Mouse (Mus musculus): ENCODE data around the gene Fam161b. TPM values are rescaled to one million over a fixed set of nuclear protein-coding genes. Genes with fewer than 3 reads are reported as not detected.

The Fam161b gene
- polyA plus RNA-seq (2016; fragmentation: Nextera tagmentation; extraction: Ambion mirVana): 11.6 and 12.0 TPM in 2 replicates

DNA sequence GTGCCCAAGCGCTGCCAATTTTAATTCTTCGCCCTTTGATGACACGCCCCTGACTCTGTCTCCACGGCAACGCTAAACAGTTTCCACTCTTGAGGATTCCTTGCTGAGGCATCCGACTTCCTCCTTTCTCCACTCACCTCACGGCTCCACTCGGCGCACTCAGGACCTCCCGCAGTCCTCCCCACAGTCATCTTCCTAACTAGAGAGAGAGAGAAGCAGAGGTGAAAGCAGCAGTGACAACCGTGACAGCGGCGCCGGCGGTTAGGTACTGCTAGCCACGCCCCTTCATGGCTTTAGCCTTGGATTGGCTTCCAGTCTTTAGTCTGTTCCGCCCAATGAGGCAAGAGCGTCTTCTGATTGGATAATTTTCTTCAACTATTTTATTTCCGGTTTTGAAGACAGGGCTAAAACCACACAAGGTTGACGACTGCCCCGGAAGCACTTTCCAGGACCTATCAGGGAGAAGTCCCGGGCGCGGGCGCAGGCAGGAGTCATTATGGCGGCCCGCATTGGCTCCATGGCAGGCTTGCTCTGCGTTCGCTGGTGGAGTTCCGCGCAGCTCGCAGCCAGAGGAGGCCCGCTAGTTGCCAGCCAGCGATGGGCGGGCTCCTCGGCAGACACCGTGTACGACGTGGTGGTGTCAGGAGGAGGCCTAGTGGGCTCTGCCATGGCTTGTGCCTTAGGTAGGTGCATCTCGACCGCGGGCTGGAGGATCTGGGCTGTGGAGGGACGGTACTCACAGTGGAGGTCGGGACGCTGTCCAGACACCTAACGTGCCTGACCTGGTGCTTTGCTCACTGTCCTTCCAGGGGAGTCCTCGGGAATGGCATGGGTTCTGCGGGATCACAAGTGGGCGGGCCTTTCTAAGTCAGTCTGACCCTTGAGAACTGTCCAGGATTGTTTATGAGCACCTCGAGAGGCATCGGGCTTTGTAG lies at the start of gene Fam161b, which contains the start of gene Coq6:
Gene Fam161b, minus strand, starts transcription at position 279 of the 935 bp plus-strand sequence.
Gene Coq6, plus strand, starts transcription at position 103 of the 935 bp plus-strand sequence.
- WGBS: under 1% methylated on average over 51 of the region's 51 CpGs
- peak within 1 kb of the TSS; percentile 59 for H3K27ac ChIP-seq

DNA sequence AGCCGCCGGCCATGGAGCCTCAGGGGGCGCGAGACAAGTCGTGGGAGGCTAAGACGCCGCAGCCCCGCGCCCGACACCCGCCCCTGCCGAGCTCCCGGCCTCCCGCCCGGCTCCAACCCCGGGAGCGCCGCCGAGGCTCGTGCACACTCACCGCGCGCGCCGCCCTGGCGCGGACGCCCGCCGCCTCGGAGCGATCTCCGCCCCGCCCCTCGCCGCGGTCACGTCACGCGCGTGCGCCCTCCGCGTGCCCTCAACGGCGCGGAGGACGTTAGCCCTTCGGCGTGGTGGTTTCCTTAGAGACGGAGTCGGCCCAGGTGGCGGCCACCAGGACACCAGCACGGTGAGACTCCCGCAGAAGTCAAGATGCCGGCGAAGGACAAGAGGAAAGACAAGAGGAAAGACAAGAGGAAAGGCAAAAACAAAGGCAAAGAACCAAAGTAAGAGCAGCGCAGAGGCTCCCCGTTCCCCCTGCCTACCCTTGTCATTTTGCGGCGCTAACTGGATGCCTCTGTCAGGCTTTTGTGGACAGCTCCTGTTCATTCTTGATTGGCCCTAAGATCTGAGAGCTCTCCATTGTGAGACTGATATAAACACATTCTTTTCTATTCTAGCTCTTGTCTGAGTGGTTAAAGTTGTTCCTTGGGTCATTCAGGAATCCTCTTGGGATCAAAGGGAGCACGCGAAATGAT lies 47.3 kb upstream of the Fam161b start, which contains the start of the genes Entpd5 and Bbof1:
Gene Entpd5, minus strand, starts transcription at position 211 of the 689 bp plus-strand sequence.
Gene Bbof1, plus strand, starts transcription at position 253 of the 689 bp plus-strand sequence.
- Histone ChIP-seq H3K4me2 (peak within 1 kb of the TSS; percentile 95), H3K27ac (peak within 1 kb of the TSS; percentile 80), H3K9me3 (no peaks in the 10 kb centered on the region), H3K4me3 (replicated peaks) (peak within 1 kb of the TSS; percentile 60), H3K27me3 (no peaks in the 10 kb centered on the region), H3K9ac (peak within 1 kb of the TSS; percentile 70), H3K4me1 (peaks cover 11% of the 10 kb centered on the region), H3K36me3 (replicated peaks) (no peaks in the 10 kb centered on the region)
- WGBS: under 1% methylated on average over 58 of the region's 63 CpGs
- peak; percentile 94 for ATAC-seq (ENCODE audit: low FRiP score)

More for the DNA sequence above, at the start of gene Fam161b, which contains the start of gene Coq6:
- Histone ChIP-seq H3K9ac (peak within 1 kb of the TSS; percentile 84), H3K4me3 (replicated peaks) (peak within 1 kb of the TSS; percentile 74), H3K4me2 (peak within 1 kb of the TSS; percentile 72), H3K4me1 (peaks cover 18% of the 10 kb centered on the region), H3K36me3 (replicated peaks) (peaks cover 8% of the 10 kb centered on the region), H3K27me3 (no peaks in the 10 kb centered on the region), H3K9me3 (no peaks in the 10 kb centered on the region)
- peak; percentile 99 for ATAC-seq (ENCODE audit: low FRiP score)

DNA sequence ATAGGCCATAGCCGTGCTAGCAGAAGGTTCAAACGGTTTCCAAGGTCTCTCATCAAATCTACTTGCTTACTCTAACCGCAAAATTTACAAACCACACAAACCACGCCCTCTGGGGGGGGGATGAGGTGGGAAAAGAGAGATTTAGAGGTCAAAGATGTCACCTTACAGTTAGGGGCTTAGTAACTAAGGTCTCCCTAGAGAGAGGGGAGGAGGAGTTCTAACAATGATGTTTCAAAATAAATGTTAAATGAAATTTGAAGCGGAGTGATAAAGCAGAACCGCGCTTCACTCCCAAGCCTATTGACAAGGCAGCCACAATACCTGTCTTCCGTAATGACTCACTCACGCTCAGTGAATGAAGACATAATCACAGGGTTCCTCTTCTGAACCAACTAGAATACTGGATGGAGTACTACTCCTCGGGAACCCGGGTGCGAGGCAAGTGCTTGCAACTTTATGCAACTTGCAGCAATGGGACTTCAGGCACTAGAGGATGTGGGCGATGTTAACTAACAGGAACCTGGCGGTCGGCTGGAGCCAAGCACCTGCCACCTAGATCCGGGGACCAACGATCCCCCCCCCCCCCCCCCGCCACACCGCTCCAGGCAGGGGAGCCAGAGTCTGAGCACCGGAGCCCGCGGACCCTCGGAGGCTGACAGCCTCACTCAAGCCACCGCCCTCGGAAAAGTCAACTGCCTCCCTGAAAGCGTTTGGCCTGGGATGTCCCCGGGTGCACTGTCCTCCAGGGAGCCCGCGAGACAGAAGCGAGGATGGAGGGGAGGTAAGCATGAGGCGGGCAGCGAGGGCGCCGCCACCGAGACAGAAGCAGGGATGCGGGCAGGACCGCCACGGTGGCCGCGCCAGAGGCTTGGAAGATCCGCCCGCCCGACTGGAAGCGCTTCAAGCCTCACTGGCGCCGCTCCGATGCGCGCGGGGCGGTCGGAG lies 46.5 kb upstream of the Fam161b start:
- peak overlapping the region; percentile 70 for H3K9ac ChIP-seq
- H3K27me3 ChIP-seq: no peaks in the 10 kb centered on the region
- H3K27ac ChIP-seq: peak overlapping the region; percentile 80
- 1% methylated on average over 45 of the region's 52 CpGs for WGBS
- H3K4me1 ChIP-seq: peaks cover 11% of the 10 kb centered on the region
- H3K36me3 ChIP-seq (replicated peaks): no peaks in the 10 kb centered on the region
- H3K4me2 ChIP-seq: peak overlapping the region; percentile 95
- peak; percentile 73 for ATAC-seq (ENCODE audit: low FRiP score)
- H3K9me3 ChIP-seq: no peaks in the 10 kb centered on the region
- peak overlapping the region; percentile 60 for H3K4me3 ChIP-seq (replicated peaks)

DNA sequence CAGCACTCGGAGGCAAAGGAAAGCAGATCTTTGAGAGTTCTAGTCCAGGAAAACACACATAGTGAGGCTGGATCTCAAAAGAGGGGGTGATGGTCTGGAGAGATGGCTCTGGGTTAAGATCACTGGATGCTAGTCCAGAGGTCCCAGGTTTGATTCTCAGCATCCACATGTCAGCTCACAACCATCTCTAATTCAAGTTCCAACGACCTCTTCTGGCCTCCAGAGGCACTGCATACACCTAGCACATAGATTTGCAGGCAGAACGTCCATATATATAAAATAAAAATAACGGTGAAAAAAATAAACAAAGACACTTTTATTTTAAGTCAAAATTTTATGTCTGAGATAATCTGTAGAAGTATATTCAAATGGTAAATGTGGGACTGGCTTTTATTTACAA lies 45.6 kb upstream of the Fam161b start:
- WGBS: 66% methylated on average over 4 of the region's 4 CpGs
- H3K4me3 ChIP-seq (replicated peaks): no peak overlapping the region
- ATAC-seq (ENCODE audit: low FRiP score): no peak
- H3K9me3 ChIP-seq: no peaks in the 10 kb centered on the region
- no peak overlapping the region for H3K9ac ChIP-seq
- no peaks in the 10 kb centered on the region for H3K27me3 ChIP-seq
- H3K36me3 ChIP-seq (replicated peaks): no peaks in the 10 kb centered on the region
- peaks cover 11% of the 10 kb centered on the region for H3K4me1 ChIP-seq
- no peak overlapping the region for H3K4me2 ChIP-seq
- no peak overlapping the region for H3K27ac ChIP-seq

DNA sequence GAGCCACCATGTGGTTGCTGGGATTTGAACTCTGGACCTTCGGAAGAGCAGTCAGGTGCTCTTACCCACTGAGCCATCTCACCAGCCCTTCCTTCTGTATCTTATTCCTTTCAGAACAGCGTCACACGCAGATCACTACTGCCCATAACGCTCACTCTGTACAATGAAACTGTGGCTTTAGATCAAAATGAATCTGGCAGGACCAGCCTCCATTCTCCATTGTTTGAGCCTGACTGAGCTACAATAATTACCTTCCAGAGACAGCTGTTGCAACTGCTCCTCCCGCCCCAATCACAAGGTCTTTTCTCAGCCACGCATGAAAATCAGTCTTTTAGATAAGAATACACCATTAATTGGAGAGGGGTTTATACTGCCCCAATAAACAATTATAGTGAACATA lies 42.9 kb upstream of the Fam161b start:
- Histone ChIP-seq H3K9ac (no peak overlapping the region), H3K27ac (no peak overlapping the region), H3K36me3 (replicated peaks) (no peaks in the 10 kb centered on the region), H3K4me1 (peaks cover 10% of the 10 kb centered on the region), H3K4me3 (replicated peaks) (no peak overlapping the region), H3K27me3 (no peaks in the 10 kb centered on the region), H3K9me3 (no peaks in the 10 kb centered on the region), H3K4me2 (no peak overlapping the region)
- 63% methylated on average over 6 of the region's 6 CpGs for whole genome bisulfite sequencing
- no peak for ATAC-seq (ENCODE audit: low FRiP score)

DNA sequence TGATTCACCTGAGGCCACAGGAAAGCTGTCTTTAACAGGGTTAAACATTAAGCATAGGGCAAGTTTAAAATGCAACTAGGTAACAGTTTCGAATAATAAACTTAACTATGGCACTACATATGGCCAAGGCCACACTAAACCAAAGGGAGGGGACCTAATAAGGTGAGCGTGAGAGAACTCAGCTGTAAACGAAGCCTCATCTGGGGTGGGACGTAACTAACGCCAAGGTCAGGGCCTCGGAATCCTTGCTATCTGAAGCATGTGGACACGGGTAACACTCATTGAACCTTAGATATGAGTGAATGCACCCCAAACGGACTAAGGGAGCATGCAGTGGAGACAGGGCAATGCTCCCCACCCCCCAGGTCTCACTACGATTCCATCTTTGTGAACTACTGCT lies 41.3 kb upstream of the Fam161b start:
- peaks cover 4% of the 10 kb centered on the region for H3K4me1 ChIP-seq
- no peaks in the 10 kb centered on the region for H3K27me3 ChIP-seq
- no peaks in the 10 kb centered on the region for H3K36me3 ChIP-seq (replicated peaks)
- WGBS: 82% methylated on average over 9 of the region's 9 CpGs
- H3K4me3 ChIP-seq (replicated peaks): no peak overlapping the region
- H3K27ac ChIP-seq: no peak overlapping the region
- no peak for ATAC-seq (ENCODE audit: low FRiP score)
- H3K4me2 ChIP-seq: no peak overlapping the region
- no peak overlapping the region for H3K9ac ChIP-seq
- H3K9me3 ChIP-seq: no peaks in the 10 kb centered on the region

DNA sequence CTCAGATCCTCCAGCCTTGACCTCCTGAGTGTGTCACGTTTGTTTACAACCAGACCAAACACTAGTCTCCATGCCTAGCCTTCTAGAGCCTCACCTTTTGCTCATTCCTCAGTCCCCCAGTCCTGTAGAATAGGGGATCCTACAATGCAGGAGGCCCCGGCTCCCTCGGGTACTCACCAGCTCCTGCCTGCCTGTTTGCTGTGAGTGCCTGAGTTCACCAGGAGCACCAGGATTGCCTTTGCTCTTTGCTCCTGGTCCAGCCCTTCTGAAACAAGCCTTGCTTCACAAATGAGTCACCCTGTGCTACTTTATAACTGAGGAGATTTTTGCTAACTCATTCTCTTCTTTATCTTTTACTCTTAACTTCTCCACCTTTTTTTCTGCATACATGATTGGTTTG lies 39.0 kb upstream of the Fam161b start:
- H3K36me3 ChIP-seq (replicated peaks): no peaks in the 10 kb centered on the region
- H3K9ac ChIP-seq: no peak overlapping the region
- H3K27me3 ChIP-seq: no peaks in the 10 kb centered on the region
- no peaks in the 10 kb centered on the region for H3K4me1 ChIP-seq
- no peaks in the 10 kb centered on the region for H3K9me3 ChIP-seq
- ATAC-seq (ENCODE audit: low FRiP score): no peak
- H3K4me2 ChIP-seq: no peak overlapping the region
- no peak overlapping the region for H3K4me3 ChIP-seq (replicated peaks)
- 82% methylated on average over 3 of the region's 3 CpGs for WGBS
- H3K27ac ChIP-seq: no peak overlapping the region

DNA sequence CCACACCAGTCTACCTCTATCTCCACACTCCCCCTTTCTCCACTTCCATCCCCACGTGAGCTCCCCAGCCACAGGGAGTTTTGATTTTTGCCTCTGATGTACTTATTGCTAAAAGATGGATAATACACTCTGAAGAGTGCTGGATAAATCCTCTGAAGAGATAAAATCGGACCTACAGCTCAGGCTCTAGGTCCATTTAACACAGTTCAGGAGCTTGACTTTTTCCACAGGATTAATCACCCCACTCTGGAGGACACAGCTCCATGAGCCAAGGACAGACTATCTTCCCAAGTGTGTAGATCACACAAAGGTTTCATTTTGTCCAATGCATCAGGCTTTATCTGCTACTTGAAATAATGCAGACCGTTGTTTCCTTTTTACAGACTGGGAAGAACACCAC lies 38.4 kb upstream of the Fam161b start:
- H3K9me3 ChIP-seq: no peaks in the 10 kb centered on the region
- no peak overlapping the region for H3K4me2 ChIP-seq
- H3K27ac ChIP-seq: no peak overlapping the region
- no peak overlapping the region for H3K4me3 ChIP-seq (replicated peaks)
- no peaks in the 10 kb centered on the region for H3K4me1 ChIP-seq
- WGBS: 82% methylated on average over 3 of the region's 3 CpGs
- no peaks in the 10 kb centered on the region for H3K36me3 ChIP-seq (replicated peaks)
- H3K9ac ChIP-seq: no peak overlapping the region
- H3K27me3 ChIP-seq: no peaks in the 10 kb centered on the region
- ATAC-seq (ENCODE audit: low FRiP score): no peak

DNA sequence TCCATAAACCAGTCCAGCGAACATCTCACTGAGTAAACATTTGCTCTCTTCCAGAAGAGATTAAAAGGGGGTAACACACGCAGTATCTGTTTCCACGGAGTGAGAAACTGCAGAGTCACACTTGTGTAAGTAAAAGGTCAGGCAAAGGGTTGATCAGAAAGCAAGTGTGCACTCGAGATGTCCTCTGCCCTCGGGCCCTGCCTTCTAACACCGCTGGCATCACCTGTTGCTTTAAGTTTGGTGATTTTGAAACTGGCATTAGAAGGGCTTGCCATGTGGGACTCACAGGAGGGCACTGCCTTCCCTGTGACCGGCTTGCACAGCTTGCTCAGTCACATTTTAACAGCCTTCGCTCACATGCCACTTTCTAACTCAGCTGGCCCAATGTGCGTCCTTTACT lies 38.0 kb upstream of the Fam161b start:
- no peak for ATAC-seq (ENCODE audit: low FRiP score)
- Histone ChIP-seq H3K36me3 (replicated peaks) (no peaks in the 10 kb centered on the region), H3K27me3 (no peaks in the 10 kb centered on the region), H3K4me2 (no peak overlapping the region), H3K9ac (no peak overlapping the region), H3K4me1 (no peaks in the 10 kb centered on the region), H3K4me3 (replicated peaks) (no peak overlapping the region), H3K27ac (no peak overlapping the region), H3K9me3 (no peaks in the 10 kb centered on the region)
- WGBS: 90% methylated on average over 9 of the region's 9 CpGs

DNA sequence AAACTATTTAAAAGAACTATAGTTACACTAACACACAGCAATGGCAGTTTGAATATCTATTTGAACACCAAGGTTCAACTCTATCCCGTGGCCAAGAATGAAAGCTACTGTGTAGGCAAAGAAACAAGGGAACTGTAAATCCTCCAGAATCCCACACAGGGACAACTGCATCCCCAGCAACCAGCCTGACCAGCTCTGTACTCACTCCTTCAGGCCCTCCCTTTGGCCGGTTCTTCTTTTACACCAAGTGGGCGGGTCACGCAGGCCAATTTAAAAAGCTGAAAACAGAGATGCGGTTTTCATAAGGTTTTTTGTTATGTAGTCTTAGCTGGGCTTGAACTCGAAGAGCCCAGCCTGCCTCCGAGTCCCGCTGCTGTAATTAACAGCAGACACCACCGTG lies 37.5 kb upstream of the Fam161b start:
- 82% methylated on average over 9 of the region's 9 CpGs for WGBS
- H3K36me3 ChIP-seq (replicated peaks): no peaks in the 10 kb centered on the region
- no peak overlapping the region for H3K4me3 ChIP-seq (replicated peaks)
- H3K4me2 ChIP-seq: no peak overlapping the region
- H3K27me3 ChIP-seq: no peaks in the 10 kb centered on the region
- no peaks in the 10 kb centered on the region for H3K9me3 ChIP-seq
- H3K9ac ChIP-seq: no peak overlapping the region
- H3K27ac ChIP-seq: no peak overlapping the region
- no peaks in the 10 kb centered on the region for H3K4me1 ChIP-seq
- no peak for ATAC-seq (ENCODE audit: low FRiP score)

DNA sequence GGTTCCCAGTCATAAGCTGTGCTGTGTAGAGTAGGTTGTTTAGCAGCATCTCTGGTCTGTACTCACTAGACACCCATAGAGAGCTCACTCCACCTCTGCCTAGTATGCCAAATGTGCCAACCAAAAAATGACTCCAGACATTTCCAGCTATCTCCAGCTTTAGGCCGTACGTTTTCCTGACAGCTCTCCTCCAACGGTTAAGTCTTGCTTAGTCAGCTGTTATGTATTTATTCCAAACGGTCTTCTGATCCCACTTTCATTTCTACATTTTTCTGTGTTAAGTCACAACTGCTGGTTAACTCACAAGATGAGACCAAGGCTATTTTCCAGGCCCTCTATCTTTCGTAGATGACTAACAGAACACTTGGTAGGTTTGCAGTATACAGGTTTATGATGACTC lies 37.0 kb upstream of the Fam161b start:
- H3K27ac ChIP-seq: no peak overlapping the region
- no peak overlapping the region for H3K9ac ChIP-seq
- H3K9me3 ChIP-seq: no peaks in the 10 kb centered on the region
- no peaks in the 10 kb centered on the region for H3K36me3 ChIP-seq (replicated peaks)
- WGBS: 89% methylated on average over 5 of the region's 5 CpGs
- H3K4me2 ChIP-seq: no peak overlapping the region
- ATAC-seq (ENCODE audit: low FRiP score): no peak
- no peaks in the 10 kb centered on the region for H3K27me3 ChIP-seq
- no peak overlapping the region for H3K4me3 ChIP-seq (replicated peaks)
- H3K4me1 ChIP-seq: no peaks in the 10 kb centered on the region

Data from forebrain, embryonic 12.5 days (tissue).